Mouse (Mus musculus) lung, postnatal 36 days (tissue): ENCODE results near the gene Slc44a4.
"Not testable (repeated sequence)": the region's sequence is repeated elsewhere in the genome, so short reads cannot be mapped to it uniquely, and the experiment has no call there.

Experiments used
- DNase-seq: peaks from one replicate; pipeline ENCODE4 v3.0.0; 2022; ENCODE audit warnings: mixed read lengths

Gene Slc44a4

DNA sequence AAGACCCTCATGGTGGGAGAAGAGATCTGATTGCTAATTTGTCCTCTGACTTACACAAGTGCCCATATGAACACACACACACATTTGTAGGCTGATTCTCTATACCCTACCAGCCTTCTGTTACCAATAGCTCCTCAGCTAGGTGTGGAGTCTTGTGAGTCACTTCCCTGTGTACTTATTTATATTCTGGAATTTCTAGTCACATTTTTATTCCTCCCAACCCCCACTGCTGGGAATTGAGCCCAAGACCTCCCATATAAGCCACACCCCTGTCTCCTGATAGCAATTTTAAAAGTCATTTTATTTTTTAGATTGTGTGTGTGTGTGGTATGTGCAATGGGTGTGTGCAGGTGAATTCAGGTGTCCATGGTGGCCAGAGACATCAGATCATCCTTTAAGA, 30.1 kb downstream of the Slc44a4 start:
- DNase-seq = peak; percentile 37

DNA sequence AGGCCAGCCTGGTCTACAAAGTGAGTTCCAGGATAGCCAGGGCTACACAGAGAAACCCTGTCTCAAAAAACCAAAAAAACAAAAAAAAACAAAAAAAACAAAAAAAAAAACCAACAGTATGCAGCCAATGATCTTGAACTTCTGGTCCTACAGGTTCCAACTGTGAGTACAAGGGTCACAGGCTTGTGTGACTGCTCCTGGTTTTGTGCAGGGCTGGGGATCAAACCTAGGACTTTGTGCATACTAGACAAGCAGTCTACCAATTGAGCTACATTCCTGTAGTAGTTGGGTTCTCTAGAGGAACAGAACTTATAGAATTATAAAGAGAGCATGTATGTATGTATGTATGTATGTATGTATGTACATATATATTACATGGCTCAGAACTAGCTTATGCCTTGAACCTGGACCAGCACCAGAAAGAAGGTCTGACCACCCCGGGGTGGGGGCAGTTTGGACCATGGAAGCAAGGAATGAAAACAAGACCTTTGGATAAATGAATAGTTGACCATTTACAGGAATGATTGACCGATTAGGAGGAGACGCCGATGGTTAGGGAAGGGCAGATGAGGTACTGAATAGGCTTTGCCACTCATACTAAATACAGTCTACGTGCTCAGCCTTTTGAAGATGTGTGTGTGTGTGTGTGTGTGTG, 32.3 kb downstream of the Slc44a4 start:
- no peak for DNase-seq

DNA sequence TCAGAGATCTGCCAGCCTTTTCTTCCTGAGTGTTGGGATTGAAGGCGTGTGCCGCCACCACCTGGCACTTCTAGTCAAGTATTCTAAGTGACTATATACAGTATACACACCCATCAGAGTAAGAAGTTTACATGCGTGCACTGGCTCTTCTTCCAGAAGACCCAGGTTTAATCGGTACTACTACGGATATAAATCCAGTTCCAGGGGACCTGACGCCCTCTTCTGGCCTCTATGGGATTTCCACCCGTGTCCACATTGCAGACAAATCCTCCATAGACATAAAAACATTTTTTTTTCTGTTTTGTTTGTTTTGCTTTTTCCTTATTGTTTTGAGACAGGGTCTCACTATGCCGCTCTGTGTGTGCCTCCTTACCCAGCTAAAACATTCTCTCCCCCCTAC, 33.3 kb downstream of the Slc44a4 start:
- DNase-seq = peak; percentile 56

DNA sequence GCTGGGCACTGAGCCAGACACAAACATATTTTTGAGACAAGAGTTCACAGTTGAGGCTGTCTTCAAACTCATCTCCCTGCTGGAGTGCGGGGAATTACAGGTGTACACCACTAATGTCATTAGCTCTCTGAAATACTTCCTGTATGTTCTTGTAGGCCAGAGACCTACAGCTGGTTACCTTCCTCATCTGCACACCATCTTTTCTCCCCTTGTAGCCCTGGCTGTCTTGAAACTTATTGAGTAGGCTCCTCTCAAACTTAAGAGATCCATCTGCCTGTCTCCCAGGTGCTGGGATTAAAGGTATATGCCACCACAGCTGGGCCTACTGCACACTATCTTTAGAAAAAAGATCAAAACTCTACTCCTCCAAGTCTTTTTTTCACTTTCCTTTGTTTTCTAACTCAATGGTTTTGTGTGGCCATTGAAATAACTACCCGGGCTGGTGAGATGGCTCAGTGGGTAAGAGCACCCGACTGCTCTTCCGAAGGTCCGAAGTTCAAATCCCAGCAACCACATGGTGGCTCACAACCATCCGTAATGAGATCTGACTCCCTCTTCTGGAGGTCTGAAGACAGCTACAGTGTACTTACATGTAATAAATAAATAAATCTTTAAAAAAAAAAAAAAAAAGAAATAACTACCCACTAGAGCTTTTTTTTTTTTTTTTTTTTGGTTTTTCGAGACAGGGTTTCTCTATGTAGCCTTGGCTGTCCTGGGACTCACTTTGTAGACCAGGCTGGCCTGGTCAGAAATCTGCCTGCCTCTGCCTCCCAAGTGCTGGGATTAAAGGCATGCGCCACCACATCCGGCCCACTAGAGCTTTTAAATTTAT, 34.7 kb downstream of the Slc44a4 start:
- DNase-seq = not testable (repeated sequence)

DNA sequence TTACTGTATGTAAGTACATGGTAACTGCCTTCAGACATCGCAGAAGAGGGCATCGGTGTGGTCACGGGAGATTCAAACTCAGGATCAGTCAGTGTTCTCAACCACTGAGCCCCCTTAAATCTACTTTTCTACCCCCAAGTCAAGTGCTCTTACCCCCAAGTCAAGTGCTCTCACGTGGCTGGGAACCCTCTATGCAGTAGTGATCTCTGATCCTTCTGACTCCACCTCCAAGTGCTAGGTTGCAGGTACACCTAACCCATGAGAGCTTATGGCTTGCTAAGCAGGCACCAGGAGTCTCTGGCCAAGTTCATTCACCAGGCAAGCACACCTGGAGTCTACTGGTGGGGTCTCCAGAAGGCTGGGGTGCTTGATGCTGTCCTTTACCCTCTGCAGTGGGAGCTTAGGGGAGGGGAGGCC, 35.3 kb downstream of the Slc44a4 start:
- DNase-seq = no peak

DNA sequence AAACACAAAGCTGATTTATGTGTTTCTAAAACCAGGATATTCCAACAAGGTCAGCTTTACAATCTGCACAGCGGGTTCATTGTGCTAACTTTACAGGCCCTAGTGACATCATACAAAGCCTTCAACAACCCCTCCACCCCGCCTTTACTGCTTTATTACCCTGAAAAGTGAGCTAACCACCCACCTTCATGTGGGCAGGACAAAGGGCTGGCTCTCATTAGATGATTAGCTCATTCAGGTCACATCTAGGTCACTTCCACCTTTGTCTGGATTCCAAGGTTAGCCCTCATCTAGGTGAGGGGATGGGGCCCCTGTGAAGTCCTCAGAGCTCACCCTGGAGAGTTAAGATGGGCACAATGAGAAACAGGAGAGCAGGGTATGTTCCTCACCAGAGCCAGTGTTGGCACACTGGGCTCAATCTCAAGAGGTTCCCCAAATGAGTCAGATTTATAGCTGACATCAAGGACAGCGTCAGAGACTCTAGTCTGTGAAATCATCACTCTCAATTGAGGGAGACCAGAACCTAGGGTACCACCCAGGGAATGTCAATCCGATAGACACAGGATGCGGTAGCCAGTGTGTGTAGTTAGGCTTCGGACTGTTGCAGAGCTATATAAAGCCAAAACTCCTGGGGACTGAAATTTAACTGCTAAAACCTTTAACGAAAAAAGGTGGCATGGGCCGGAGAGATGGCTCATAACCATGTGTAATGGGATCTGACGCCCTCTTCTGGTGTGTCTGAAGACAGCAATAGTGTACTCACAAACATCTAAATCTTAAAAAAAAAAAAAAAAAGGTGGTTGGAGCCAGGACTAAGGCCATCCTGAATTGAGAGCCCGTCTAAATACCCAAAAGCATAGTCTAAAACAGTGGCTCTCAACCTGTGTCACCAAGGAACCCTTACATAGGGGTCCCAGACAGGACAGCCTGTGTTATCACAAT, 36.5 kb downstream of the Slc44a4 start:
- DNase-seq = no peak

DNA sequence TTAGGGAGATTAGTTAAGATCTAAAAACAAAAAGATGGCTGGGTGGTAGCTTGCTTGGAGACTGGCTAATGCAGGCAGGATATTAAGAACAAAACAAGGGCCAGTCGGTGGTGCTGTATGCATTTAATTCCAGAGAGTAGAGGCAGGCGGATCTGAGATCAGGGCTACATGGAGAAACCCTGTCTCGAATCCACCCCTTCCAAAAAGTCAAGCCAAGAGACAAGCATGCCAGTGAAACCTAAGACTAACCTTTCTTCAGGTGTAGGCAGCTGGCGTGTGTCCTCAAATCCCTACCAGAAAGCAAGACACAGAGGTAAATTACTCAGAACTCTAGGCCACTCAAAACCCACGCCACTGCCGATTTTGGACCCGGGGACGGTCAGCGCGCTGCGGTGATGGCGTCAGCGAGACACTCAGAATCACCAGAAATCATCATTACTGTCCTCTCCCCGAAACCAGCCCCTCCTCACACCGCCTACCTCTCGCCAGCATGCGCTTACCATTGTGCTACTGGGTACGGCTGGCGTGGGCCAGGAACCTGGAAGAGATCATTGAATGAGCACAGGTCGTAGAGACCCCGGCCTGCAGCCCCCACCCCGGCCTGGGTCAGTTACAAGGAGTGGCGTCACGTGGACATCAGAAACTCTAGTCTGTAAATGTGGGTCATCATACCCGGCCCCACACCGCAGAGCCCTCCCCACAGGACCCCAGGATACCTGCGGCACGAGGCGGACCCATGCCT, 37.5 kb downstream of the Slc44a4 start:
- DNase-seq = no peak

DNA sequence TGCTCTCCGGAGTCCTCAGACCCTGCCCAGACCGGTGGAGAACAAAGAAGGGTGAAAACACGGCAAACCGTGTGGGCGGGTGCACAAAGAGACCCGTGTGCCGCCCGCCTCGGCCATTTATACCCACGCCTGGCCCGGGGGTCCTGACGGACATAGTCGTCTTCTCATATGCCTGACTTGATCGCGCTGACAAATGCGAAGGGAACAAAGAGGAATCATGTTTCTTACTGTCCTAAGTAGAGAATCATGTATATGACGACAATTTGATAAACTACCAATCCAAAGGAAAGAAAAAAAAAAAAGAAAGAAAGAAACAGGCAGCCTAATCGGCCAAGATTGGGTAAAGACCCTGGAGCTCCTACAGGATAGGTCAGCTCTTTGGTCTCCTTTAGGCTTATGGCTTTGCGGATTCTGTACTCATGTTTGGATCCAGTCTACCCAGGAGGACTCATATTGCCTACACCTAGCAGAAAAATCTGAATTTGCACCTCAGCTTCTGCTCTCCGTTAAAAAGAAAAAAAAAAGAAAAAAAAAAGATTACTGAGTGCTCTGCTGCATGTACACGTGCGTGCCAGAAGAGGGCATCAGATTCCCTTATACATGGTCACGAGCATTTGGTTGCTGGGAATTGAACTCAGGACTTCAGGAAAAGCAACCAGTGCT, 38.2 kb downstream of the Slc44a4 start:
- peak; percentile 84 for DNase-seq

DNA sequence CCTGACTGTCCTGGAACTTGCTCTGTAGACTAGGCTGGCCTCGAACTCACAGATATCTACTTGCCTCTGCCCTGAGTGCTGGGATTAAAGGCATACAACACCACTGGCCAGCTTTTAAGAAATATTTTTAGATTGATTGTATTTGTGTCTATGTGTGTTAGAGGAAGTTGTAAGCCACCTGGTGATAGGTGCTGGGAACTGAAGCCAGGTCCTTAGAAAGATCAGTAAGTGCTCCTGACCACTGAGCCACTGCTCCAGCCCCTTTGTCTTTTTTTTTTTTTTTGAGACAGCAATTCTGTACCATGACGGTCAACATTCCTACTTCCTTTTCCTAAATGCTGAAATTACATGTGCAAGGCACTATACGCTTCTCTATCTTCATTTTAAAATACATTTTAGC, 39.0 kb downstream of the Slc44a4 start:
- no peak for DNase-seq

DNA sequence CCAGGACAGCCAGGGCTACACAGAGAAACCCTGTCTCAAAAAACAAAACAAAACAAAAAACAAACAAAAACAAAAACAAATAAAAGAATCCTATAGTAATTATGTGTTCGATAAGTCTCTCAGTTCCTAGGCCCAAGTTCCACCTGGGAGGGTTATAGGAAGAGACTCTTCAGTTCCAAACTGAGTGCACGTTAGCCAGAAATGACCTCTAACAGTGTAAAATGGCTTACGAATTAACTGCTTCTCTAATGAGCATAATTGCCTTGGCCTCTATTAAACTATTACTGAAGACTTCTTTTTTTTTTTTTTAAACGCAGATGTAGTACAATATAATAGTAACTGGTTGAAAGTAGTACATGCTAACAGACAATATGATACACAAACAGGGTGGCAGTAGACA, 39.6 kb downstream of the Slc44a4 start:
- DNase-seq = no peak

DNA sequence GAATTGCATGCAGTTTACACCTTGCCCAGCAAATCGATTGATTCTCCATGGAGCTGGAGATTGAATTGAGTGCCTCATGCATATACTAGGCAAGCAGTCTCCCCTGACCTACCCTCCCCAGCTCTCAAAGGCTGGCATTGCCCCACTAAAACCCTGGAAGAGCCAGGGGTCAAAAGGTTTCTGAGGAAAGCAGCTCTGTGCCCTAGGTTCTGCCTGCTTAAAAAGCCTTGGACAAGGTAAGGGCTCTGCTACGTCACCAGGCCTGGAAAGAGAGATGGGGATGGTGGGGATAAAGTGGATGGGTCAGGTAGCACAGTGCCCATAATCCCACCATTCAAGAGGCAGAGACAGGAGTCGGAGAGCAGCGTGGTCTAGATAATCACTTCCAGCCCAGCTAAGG, 40.6 kb downstream of the Slc44a4 start:
- no peak for DNase-seq

DNA sequence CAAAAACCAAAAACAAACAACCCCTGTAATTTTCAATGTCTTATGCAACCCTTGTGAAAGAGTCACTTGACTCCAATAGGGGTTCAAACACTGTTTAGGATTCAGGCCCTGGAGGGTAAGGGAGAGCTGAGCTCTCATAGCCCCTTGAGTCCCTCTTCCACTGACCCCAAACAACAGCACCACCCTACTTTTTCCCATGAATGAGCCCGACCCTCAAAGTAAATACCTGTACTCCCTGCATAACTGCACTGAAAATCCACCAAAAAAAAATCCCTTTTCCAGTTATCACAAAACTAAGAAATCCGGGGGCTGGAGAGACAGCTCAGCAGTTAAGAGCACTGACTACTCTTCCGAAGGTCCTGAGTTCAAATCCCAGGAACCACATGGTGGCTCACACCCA, 41.6 kb downstream of the Slc44a4 start:
- DNase-seq = no peak

DNA sequence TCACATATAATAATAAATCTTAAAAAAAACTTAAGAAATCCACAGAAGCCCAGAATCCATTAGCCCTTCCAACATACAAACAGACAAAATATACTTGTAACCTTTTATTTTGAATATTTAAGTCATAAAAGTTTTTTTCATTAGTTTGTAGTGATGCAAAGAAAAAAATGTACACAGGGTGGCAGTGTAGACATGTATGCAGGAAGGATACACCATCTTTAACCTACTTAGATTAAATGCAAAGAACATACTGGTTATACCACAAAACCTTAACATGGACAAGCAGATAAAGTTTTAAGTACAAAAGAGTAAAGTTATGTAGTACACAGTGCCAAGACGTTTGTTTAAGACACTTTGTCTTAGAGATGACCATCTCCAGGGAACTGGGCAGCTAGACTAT, 42.1 kb downstream of the Slc44a4 start:
- DNase-seq = peak; percentile 41

DNA sequence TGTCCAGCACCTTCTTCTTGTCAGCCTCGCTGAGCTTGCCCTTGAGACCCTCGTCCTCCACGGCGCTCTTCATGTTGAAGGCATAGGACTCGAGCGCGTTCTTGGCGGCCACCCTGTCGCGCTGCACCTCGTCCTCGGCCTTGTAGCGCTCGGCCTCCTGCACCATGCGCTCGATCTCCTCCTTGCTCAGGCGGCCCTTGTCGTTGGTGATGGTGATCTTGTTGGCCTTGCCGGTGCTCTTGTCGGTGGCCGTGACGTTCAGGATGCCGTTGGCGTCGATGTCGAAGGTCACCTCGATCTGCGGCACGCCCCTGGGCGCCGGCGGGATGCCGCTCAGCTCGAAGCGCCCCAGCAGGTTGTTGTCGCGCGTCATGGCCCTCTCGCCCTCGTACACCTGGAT, 43.0 kb downstream of the Slc44a4 start:
- DNase-seq = not testable (repeated sequence)

DNA sequence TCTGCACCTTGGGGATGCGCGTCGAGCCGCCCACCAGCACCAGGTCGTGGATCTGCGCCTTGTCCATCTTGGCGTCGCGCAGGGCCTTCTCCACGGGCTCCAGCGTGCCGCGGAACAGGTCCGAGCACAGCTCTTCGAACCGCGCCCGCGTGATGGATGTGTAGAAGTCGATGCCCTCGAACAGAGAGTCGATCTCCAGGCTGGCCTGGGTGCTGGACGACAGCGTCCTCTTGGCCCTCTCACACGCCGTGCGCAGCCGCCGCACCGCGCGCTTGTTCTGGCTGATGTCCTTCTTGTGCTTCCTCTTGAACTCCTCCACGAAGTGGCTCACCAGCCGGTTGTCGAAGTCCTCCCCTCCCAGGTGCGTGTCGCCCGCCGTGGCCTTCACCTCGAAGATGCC, 43.7 kb downstream of the Slc44a4 start:
- not testable (repeated sequence) for DNase-seq

DNA sequence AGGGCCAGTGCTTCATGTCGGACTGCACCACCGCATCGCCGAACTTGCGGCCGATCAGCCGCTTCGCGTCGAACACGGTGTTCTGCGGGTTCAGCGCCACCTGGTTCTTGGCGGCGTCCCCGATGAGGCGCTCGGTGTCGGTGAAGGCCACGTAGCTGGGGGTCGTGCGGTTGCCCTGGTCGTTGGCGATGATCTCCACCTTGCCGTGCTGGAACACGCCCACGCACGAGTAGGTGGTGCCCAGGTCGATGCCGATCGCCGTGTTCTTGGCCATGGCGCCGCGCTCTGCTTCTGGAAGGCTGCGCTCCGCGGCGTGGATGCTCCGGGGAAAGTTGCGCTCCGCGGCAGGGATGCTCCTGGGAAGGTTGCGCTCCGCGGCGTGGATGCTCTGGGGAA, 44.5 kb downstream of the Slc44a4 start:
- DNase-seq = not testable (repeated sequence)

DNA sequence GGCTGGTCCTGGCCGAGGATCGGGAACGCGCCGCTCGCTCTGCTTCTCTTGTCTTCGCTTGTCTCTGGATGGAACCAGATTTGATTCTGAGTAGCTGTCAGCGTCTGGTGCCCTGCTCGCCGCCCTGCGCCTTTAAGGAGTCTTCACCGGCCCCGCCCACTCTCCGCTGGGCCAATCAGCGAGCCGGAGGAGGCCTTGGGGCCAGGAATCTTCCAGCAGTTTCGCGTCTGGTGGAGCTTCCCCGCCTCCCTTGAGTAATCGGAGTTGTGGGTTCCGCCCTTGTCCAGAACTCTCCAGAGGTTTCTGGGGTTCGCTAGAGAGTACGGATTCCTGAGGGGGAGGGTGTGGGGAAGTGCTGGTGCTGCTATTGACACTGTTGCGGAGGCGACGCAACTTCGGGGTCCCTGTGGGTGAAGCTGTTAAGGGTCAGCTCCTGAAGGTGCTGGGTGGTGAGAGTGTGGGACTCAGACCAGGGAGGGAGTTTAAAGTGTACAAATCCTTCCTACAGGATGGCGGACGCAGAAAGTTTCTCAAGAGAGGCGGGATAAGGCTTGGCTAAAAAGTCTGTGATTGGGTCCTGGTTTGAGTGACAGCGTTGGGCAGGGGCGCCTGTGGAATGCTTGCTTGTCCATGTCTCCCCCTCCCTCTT, 45.0 kb downstream of the Slc44a4 start, which contains the start of gene Hspa1b:
Gene Hspa1b (minus strand): TSS at position 109 of the 649 bp plus-strand sequence.
- DNase-seq = peak; percentile 93

DNA sequence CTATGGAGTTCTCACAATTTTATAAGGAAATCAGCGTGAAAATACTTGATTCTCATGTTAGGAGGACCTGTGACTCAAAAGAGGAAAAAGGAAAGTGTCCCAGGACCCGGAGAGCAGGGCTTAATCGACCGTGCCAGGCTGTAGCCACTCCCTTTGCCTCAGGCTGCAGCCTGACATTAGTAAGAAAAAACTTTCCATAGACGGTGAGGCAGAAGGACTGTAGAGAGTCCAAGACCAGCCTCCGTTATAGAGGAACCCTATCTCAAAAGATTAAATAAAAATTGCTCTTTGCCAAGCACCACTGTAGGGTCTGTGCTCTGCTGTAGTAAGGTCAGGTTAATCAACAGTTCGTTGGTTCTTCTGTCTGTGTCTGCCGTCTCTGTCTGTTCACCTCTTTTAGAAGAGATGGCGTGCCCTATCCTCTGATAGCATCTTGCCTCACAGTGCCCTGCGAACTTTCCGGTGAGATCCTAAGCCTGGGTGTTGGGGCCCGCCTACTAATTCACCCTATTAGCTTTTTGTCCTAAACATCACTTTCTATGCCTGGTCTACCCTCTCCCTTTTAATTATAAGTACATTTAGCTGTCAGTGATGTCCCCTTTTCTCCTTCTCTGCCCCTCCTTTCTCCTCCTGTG, 45.7 kb downstream of the Slc44a4 start:
- peak; percentile 64 for DNase-seq

DNA sequence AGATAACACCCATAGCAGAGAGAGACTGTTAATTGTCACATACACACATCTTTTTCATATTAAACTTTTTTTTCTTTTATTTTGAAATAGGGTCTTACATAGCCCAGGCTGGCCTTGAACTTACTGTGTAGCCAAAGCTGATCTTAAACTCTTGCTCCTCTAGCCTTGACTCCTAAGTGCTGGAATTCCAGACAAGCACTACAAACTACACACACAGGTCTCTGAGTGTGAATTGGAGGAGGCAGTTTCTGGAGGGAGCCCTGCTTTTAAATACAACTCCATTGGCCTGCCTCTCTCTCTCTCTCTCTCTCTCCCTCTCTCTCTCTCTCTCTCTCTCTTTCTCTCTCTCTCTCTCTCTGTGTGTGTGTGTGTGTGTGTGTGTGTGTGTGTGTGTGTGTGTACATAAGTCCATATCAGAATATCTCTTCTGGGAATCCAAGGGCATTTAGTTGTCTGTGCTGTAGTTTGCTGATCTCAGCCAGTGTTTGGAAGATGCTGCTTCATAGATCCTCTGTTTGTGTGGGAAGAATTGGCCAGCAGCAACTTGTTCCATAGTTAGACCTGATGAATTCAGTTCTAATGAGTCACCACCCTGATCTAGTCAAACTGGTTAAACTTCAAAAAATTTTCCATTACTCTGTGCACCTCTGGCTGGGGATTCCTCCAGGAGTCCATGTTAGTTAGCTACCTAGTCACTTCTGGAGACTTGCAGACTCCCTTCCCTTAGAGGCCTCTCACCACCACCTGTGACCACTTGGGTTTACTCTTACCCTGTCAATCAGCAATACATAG, 46.6 kb downstream of the Slc44a4 start:
- DNase-seq = peak; percentile 39

DNA sequence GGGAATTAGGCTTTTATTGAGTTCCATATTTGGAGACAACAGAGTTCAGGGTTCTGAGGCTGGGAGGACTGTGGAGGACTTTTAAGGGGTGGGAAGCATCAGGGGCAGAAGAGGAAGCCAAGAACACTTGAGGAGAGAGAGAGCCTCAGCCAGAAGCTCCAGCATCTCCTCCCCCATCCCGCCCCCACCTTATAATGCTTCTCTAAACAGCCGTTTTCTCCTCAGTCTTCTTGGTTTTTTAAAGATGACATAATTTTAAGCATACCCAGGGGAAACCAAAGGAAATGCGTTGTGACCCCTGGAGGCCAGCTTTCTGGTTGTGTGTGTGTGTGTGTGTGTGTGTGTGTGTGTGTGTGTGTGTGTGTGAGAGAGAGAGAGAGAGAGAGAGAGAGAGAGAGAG, 47.9 kb downstream of the Slc44a4 start:
- no peak for DNase-seq
